Mouse (Mus musculus) kidney, embryonic 16.5 days (tissue): ENCODE results near the gene Cux1. TPM values are rescaled to one million over a fixed set of nuclear protein-coding genes. Genes with fewer than 3 reads are reported as not detected.

Source experiments
- ATAC-seq: fragments of 200-750 bp; cut with Nextera tagmentation; 2 replicates; pipeline ENCODE4 v1.8.0; 2017; ENCODE audit warnings: moderate TSS enrichment; ENCODE audit not compliant: low FRiP score, low TSS enrichment
- H3K27ac ChIP-seq: fragments of 300-500 bp; sonication (generic); 2 replicates; pipeline ENCODE4 v1.5.1; 2014; ENCODE audit warnings: low read length
- H3K27me3 ChIP-seq: fragments of 300-500 bp; sonication (generic); 2 replicates; pipeline ENCODE4 v1.6.1; 2014; ENCODE audit warnings: low read length, control low read depth, mixed read lengths; ENCODE audit not compliant: insufficient read depth
- H3K36me3 ChIP-seq: fragments of 300-500 bp; sonication (generic); 2 replicates; pipeline ENCODE4 v1.6.1; 2014; ENCODE audit warnings: low read length, control low read depth, mixed read lengths; ENCODE audit not compliant: insufficient read depth
- H3K4me1 ChIP-seq: fragments of 300-500 bp; sonication (generic); 2 replicates; pipeline ENCODE4 v1.6.1; 2014; ENCODE audit warnings: low read length, control low read depth, mixed read lengths; ENCODE audit not compliant: insufficient read depth
- H3K4me2 ChIP-seq: fragments of 300-500 bp; sonication (generic); replicated peaks from 2 replicates; pipeline ENCODE4 v1.6.1; 2014; ENCODE audit warnings: low read depth, low read length
- H3K4me3 ChIP-seq: fragments of 300-500 bp; sonication (generic); 2 replicates; pipeline ENCODE4 v1.5.1; 2014; ENCODE audit warnings: mild to moderate bottlenecking, low read length
- H3K9ac ChIP-seq: fragments of 300-500 bp; sonication (generic); replicated peaks from 2 replicates; pipeline ENCODE4 v1.6.1; 2014; ENCODE audit warnings: low read length
- H3K9me3 ChIP-seq: fragments of 300-500 bp; sonication (generic); 2 replicates; pipeline ENCODE4 v1.6.1; 2016; ENCODE audit warnings: low read length, control low read depth
- WGBS: fragments of 180-500 bp; shearing (Covaris S2); extraction: QIAGEN DNeasy Blood & Tissue Kit; methylation state at CpG from one replicate; pipeline ENCODE4 v1.1.7; 2014; 5-methylcytosine and 5-hydroxymethylcytosine counted together
- polyA plus RNA-seq: library from polyadenylated mRNA; unstranded; fragments of >200 nt; fragmentation: Nextera tagmentation; extraction: Ambion mirVana; gene quantifications from 2 replicates; pipeline ENCODE4 v1.2.1, GENCODE M21; 2015

Gene Cux1
- polyA plus RNA-seq, 1 experiment from 2014 or later: 110 TPM

GRCm38 (mm10) chr5:136327736-136328135 is 239.6 kb downstream of the Cux1 start:
- H3K4me3 ChIP-seq: no peak overlapping the region
- peaks cover 38% of the 10 kb centered on the region for H3K36me3 ChIP-seq
- H3K4me1 ChIP-seq: no peaks in the 10 kb centered on the region
- H3K27ac ChIP-seq: no peak overlapping the region
- no peak overlapping the region for H3K4me2 ChIP-seq
- no peak overlapping the region for H3K9ac ChIP-seq
- no peaks in the 10 kb centered on the region for H3K27me3 ChIP-seq
- ATAC-seq: no peak
- H3K9me3 ChIP-seq: no peaks in the 10 kb centered on the region
- WGBS: 84% methylated on average over 2 of the region's 2 CpGs

GRCm38 (mm10) chr5:136326626-136327025 is 240.7 kb downstream of the Cux1 start:
- H3K36me3 ChIP-seq: peaks cover 35% of the 10 kb centered on the region

GRCm38 (mm10) chr5:136324506-136324905 is 242.8 kb downstream of the Cux1 start:
- 70% methylated on average over 4 of the region's 4 CpGs for WGBS

More at GRCm38 (mm10) chr5:136326626-136327025, 240.7 kb downstream of the Cux1 start:
- Histone ChIP-seq H3K4me2 (no peak overlapping the region), H3K9me3 (no peaks in the 10 kb centered on the region), H3K27me3 (no peaks in the 10 kb centered on the region), H3K4me1 (no peaks in the 10 kb centered on the region), H3K27ac (no peak overlapping the region), H3K4me3 (no peak overlapping the region), H3K9ac (no peak overlapping the region)
- no peak for ATAC-seq
- 80% methylated on average over 13 of the region's 13 CpGs for WGBS

GRCm38 (mm10) chr5:136321378-136321777 is 245.9 kb downstream of the Cux1 start:
- Histone ChIP-seq H3K9ac (no peak overlapping the region), H3K36me3 (peaks cover 35% of the 10 kb centered on the region), H3K4me3 (no peak overlapping the region), H3K4me1 (no peaks in the 10 kb centered on the region), H3K9me3 (no peaks in the 10 kb centered on the region), H3K4me2 (no peak overlapping the region), H3K27me3 (no peaks in the 10 kb centered on the region), H3K27ac (no peak overlapping the region)
- ATAC-seq: no peak
- WGBS: 85% methylated on average over 6 of the region's 6 CpGs

More at GRCm38 (mm10) chr5:136324506-136324905, 242.8 kb downstream of the Cux1 start:
- H3K9ac ChIP-seq: no peak overlapping the region
- no peak overlapping the region for H3K4me2 ChIP-seq
- no peaks in the 10 kb centered on the region for H3K27me3 ChIP-seq
- H3K27ac ChIP-seq: no peak overlapping the region
- no peak overlapping the region for H3K4me3 ChIP-seq
- H3K9me3 ChIP-seq: no peaks in the 10 kb centered on the region
- H3K4me1 ChIP-seq: no peaks in the 10 kb centered on the region
- ATAC-seq: no peak
- peaks cover 35% of the 10 kb centered on the region for H3K36me3 ChIP-seq

- 78% methylated on average over 14 of the region's 14 CpGs for WGBS
- Histone ChIP-seq H3K36me3 (peaks cover 83% of the 10 kb centered on the region), H3K27me3 (no peaks in the 10 kb centered on the region), H3K27ac (no peak overlapping the region), H3K4me2 (no peak overlapping the region), H3K4me3 (no peak overlapping the region), H3K4me1 (no peaks in the 10 kb centered on the region), H3K9me3 (no peaks in the 10 kb centered on the region), H3K9ac (no peak overlapping the region)
- ATAC-seq: no peak
These were observed 254.7 kb downstream of the Cux1 start for GRCm38 (mm10) chr5:136312566-136312965.

- no peak overlapping the region for H3K27ac ChIP-seq
- peaks cover 85% of the 10 kb centered on the region for H3K36me3 ChIP-seq
- H3K4me2 ChIP-seq: no peak overlapping the region
- no peaks in the 10 kb centered on the region for H3K4me1 ChIP-seq
- no peak overlapping the region for H3K4me3 ChIP-seq
- no peaks in the 10 kb centered on the region for H3K9me3 ChIP-seq
- 63% methylated on average over 4 of the region's 4 CpGs for WGBS
- no peak overlapping the region for H3K9ac ChIP-seq
- H3K27me3 ChIP-seq: no peaks in the 10 kb centered on the region
- no peak for ATAC-seq
These were observed 255.1 kb downstream of the Cux1 start for GRCm38 (mm10) chr5:136312166-136312565.

- 86% methylated on average over 5 of the region's 5 CpGs for WGBS
- Histone ChIP-seq H3K9ac (no peak overlapping the region), H3K27me3 (no peaks in the 10 kb centered on the region)
These were observed 261.0 kb downstream of the Cux1 start for GRCm38 (mm10) chr5:136306254-136306653.

GRCm38 (mm10) chr5:136303409-136303983 is 263.8 kb downstream of the Cux1 start:
- Histone ChIP-seq H3K27ac (no peak overlapping the region), H3K4me3 (no peak overlapping the region), H3K9ac (no peak overlapping the region), H3K9me3 (no peaks in the 10 kb centered on the region), H3K36me3 (peaks cover 63% of the 10 kb centered on the region), H3K4me1 (no peaks in the 10 kb centered on the region), H3K27me3 (no peaks in the 10 kb centered on the region), H3K4me2 (no peak overlapping the region)
- WGBS: 80% methylated on average over 14 of the region's 19 CpGs
- no peak for ATAC-seq

More at GRCm38 (mm10) chr5:136306254-136306653, 261.0 kb downstream of the Cux1 start:
- ATAC-seq: no peak
- H3K9me3 ChIP-seq: no peaks in the 10 kb centered on the region
- no peaks in the 10 kb centered on the region for H3K4me1 ChIP-seq
- peaks cover 65% of the 10 kb centered on the region for H3K36me3 ChIP-seq
- H3K4me2 ChIP-seq: no peak overlapping the region
- no peak overlapping the region for H3K27ac ChIP-seq
- H3K4me3 ChIP-seq: no peak overlapping the region

GRCm38 (mm10) chr5:136300880-136301279 is 266.4 kb downstream of the Cux1 start:
- 95% methylated on average over 6 of the region's 6 CpGs for WGBS
- H3K36me3 ChIP-seq: peaks cover 57% of the 10 kb centered on the region
- H3K4me3 ChIP-seq: no peak overlapping the region
- no peak overlapping the region for H3K9ac ChIP-seq
- no peak overlapping the region for H3K27ac ChIP-seq
- no peaks in the 10 kb centered on the region for H3K4me1 ChIP-seq
- no peak for ATAC-seq
- no peaks in the 10 kb centered on the region for H3K27me3 ChIP-seq
- no peaks in the 10 kb centered on the region for H3K9me3 ChIP-seq
- H3K4me2 ChIP-seq: no peak overlapping the region

- Histone ChIP-seq H3K27ac (no peak overlapping the region), H3K9ac (no peak overlapping the region), H3K36me3 (peaks cover 48% of the 10 kb centered on the region), H3K27me3 (no peaks in the 10 kb centered on the region), H3K4me2 (no peak overlapping the region), H3K4me3 (no peak overlapping the region), H3K4me1 (no peaks in the 10 kb centered on the region), H3K9me3 (no peaks in the 10 kb centered on the region)
- WGBS: 90% methylated on average over 6 of the region's 6 CpGs
- ATAC-seq: no peak
These were observed 269.6 kb downstream of the Cux1 start for GRCm38 (mm10) chr5:136297691-136298090.
